Mouse (Mus musculus) urinary bladder, adult 18-20 months (tissue): ENCODE results near the gene Pycard.
A peak's percentile ranks its signal among the peaks of the same experiment; 100 is the strongest.
"Not testable (repeated sequence)": the region's sequence is repeated elsewhere in the genome, so short reads cannot be mapped to it uniquely, and the experiment has no call there.

ENCODE experiments used
- DNase-seq, 2 experiments: peaks; one replicate each; pipeline ENCODE4 v3.0.0; 2022; ENCODE audit warnings: low spot score in 2 of 2, mixed read lengths in 2 of 2

The Pycard gene

GRCm38 (mm10) chr7:127993341-127993977 lies at the start of gene Pycard:
TSS of gene Pycard (minus strand) at chr7:127993867.
- DNase-seq: peak; percentile 62

GRCm38 (mm10) chr7:128042161-128042820 lies 48.6 kb upstream of the Pycard start:
- not testable (repeated sequence) for DNase-seq

- DNase-seq: no peak
These were observed 39.9 kb upstream of the Pycard start for GRCm38 (mm10) chr7:128033616-128034015.

- no peak for DNase-seq
These were observed 39.3 kb upstream of the Pycard start for GRCm38 (mm10) chr7:128032989-128033293.

- no peak for DNase-seq
These were observed 38.8 kb upstream of the Pycard start for GRCm38 (mm10) chr7:128032290-128032988.

GRCm38 (mm10) chr7:128031403-128031976 lies 37.8 kb upstream of the Pycard start:
- DNase-seq: no peak

- peak in 1 of 2 experiments; percentile 45 for DNase-seq
These were observed 31.7 kb upstream of the Pycard start for GRCm38 (mm10) chr7:128025381-128025780.

GRCm38 (mm10) chr7:128024932-128025331 lies 31.3 kb upstream of the Pycard start:
- no peak for DNase-seq

- DNase-seq: no peak
These were observed 30.7 kb upstream of the Pycard start for GRCm38 (mm10) chr7:128024364-128024763.

- no peak for DNase-seq
These were observed 29.9 kb upstream of the Pycard start for GRCm38 (mm10) chr7:128023565-128023964.

- DNase-seq: no peak
These were observed 29.3 kb upstream of the Pycard start for GRCm38 (mm10) chr7:128022974-128023373.

- no peak for DNase-seq
These were observed 25.5 kb upstream of the Pycard start for GRCm38 (mm10) chr7:128019187-128019586.

GRCm38 (mm10) chr7:128018275-128018674 lies 24.6 kb upstream of the Pycard start:
- DNase-seq: no peak

GRCm38 (mm10) chr7:128016650-128017049 lies 23.0 kb upstream of the Pycard start:
- no peak for DNase-seq

GRCm38 (mm10) chr7:128016134-128016533 lies 22.5 kb upstream of the Pycard start:
- not testable (repeated sequence) for DNase-seq

GRCm38 (mm10) chr7:128013116-128013515 lies 19.4 kb upstream of the Pycard start:
- DNase-seq: no peak

GRCm38 (mm10) chr7:128012136-128012780 lies 18.6 kb upstream of the Pycard start:
- no peak for DNase-seq

- DNase-seq: no peak
These were observed 16.2 kb upstream of the Pycard start for GRCm38 (mm10) chr7:128009715-128010340.

GRCm38 (mm10) chr7:128006193-128006592 lies 12.5 kb upstream of the Pycard start:
- no peak for DNase-seq

GRCm38 (mm10) chr7:128004487-128005362 lies 11.1 kb upstream of the Pycard start:
- peak; percentile 67 to 81 for DNase-seq

GRCm38 (mm10) chr7:128004150-128004486 lies 10.5 kb upstream of the Pycard start:
- no peak for DNase-seq
